Mouse (Mus musculus) small intestine, adult 2 months (tissue): ENCODE data around the gene Cma2. TPM values are rescaled to one million over a fixed set of nuclear protein-coding genes. Genes with fewer than 3 reads are reported as not detected.

Source experiments
- H3K27ac ChIP-seq: fragments of 200-500 bp; 2 replicates; pipeline ENCODE4 v1.5.1; 2012; ENCODE audit warnings: low read depth, low read length, control low read depth, inconsistent platforms; ENCODE audit not compliant: insufficient read depth
- H3K27me3 ChIP-seq: fragments of 200-500 bp; 2 replicates; pipeline ENCODE4 v1.6.1; 2012; ENCODE audit warnings: mild to moderate bottlenecking, moderate library complexity, low read length, inconsistent platforms; ENCODE audit not compliant: control insufficient read depth, insufficient read depth
- H3K36me3 ChIP-seq: fragments of 200-500 bp; 2 replicates; pipeline ENCODE4 v1.6.1; 2012; ENCODE audit warnings: mild to moderate bottlenecking, low read length, control low read depth, inconsistent platforms; ENCODE audit not compliant: control insufficient read depth, insufficient read depth
- H3K4me1 ChIP-seq: fragments of 200-500 bp; 2 replicates; pipeline ENCODE4 v1.6.1; 2012; ENCODE audit warnings: low read length, inconsistent platforms, mixed read lengths; ENCODE audit not compliant: control insufficient read depth, insufficient read depth, insufficient read length
- H3K4me3 ChIP-seq: fragments of 200-500 bp; 2 replicates; pipeline ENCODE4 v1.5.1; 2012; ENCODE audit warnings: low read depth, mild to moderate bottlenecking, control low read depth, inconsistent platforms, low read length, moderate library complexity
- CTCF ChIP-seq: fragments of 200-500 bp; IDR thresholded peaks from 2 replicates; pipeline ENCODE4 v1.5.1; 2012; ENCODE audit warnings: low read depth, mild to moderate bottlenecking, control low read depth, inconsistent platforms, low read length, moderate library complexity, mixed read lengths; ENCODE audit not compliant: insufficient replicate concordance, insufficient read length; ENCODE audit errors: extremely low read depth
- POLR2A ChIP-seq: fragments of 200-500 bp; IDR thresholded peaks from 2 replicates; pipeline ENCODE4 v1.6.1; 2012; ENCODE audit warnings: low read depth, mild to moderate bottlenecking, control low read depth, inconsistent platforms, low read length, moderate library complexity
- WGBS: fragments of 180-500 bp; shearing (Covaris S2); methylation state at CpG from one replicate; pipeline ENCODE4 v1.1.7; 2018; 5-methylcytosine and 5-hydroxymethylcytosine counted together
- polyA plus RNA-seq: library from polyadenylated mRNA; depleted of rRNA; stranded (reverse); fragments of >200 nt; gene quantifications from 2 replicates; pipeline ENCODE4 v1.2.3, GENCODE M21; 2012; rRNA removed

The Cma2 gene
- polyA plus RNA-seq: 0.86 TPM in 1 of 2 replicates, not detected in the other

GRCm38 (mm10) chr14:55950346-55951030, at the start of gene Cma2:
Gene Cma2 (plus strand): TSS chr14:55950980.
- 69% methylated on average over 6 of the region's 6 CpGs for WGBS
- H3K4me3 ChIP-seq: no peak within 1 kb of the TSS

GRCm38 (mm10) chr14:55905518-55905917, 45.3 kb upstream of the Cma2 start:
- no peak overlapping the region for H3K27ac ChIP-seq
- H3K27me3 ChIP-seq: no peaks in the 10 kb centered on the region; the same call in 1 of the 2 replicates
- 7% methylated on average over 1 of the region's 1 CpGs for WGBS
- TF ChIP-seq POLR2A: no peak
- no peak for TF ChIP-seq CTCF
- peaks cover 3% of the 10 kb centered on the region; the same call in 1 of the 2 replicates for H3K4me1 ChIP-seq
- no peak overlapping the region for H3K4me3 ChIP-seq
- no peaks in the 10 kb centered on the region for H3K36me3 ChIP-seq

More at GRCm38 (mm10) chr14:55950346-55951030, at the start of gene Cma2:
- peaks cover 5% of the 10 kb centered on the region; the same call in 1 of the 2 replicates for H3K27me3 ChIP-seq
- H3K4me1 ChIP-seq: no peaks in the 10 kb centered on the region
- no peak within 1 kb of the TSS for H3K27ac ChIP-seq
- H3K36me3 ChIP-seq: no peaks in the 10 kb centered on the region
- no peak for TF ChIP-seq POLR2A
- no peak for TF ChIP-seq CTCF

GRCm38 (mm10) chr14:55913406-55913805, 37.4 kb upstream of the Cma2 start:
- TF ChIP-seq CTCF (no peak), POLR2A (no peak)
- Histone ChIP-seq H3K36me3 (no peaks in the 10 kb centered on the region), H3K4me3 (no peak overlapping the region), H3K4me1 (no peaks in the 10 kb centered on the region), H3K27ac (no peak overlapping the region), H3K27me3 (no peaks in the 10 kb centered on the region)
- 47% methylated on average over 4 of the region's 4 CpGs for WGBS

GRCm38 (mm10) chr14:55918240-55919082, 32.3 kb upstream of the Cma2 start:
- TF ChIP-seq POLR2A: no peak
- peak; percentile 1; the same call in 1 of the 2 replicates for TF ChIP-seq CTCF
- no peaks in the 10 kb centered on the region for H3K36me3 ChIP-seq
- H3K4me1 ChIP-seq: no peaks in the 10 kb centered on the region
- 18% methylated on average over 14 of the region's 14 CpGs for WGBS
- no peaks in the 10 kb centered on the region for H3K27me3 ChIP-seq
- no peak overlapping the region for H3K27ac ChIP-seq
- no peak overlapping the region for H3K4me3 ChIP-seq

GRCm38 (mm10) chr14:55922475-55923232, 28.1 kb upstream of the Cma2 start:
- Histone ChIP-seq H3K4me1 (no peaks in the 10 kb centered on the region), H3K27ac (no peak overlapping the region), H3K4me3 (no peak overlapping the region), H3K27me3 (no peaks in the 10 kb centered on the region), H3K36me3 (no peaks in the 10 kb centered on the region)
- TF ChIP-seq CTCF (no peak), POLR2A (no peak)
- 26% methylated on average over 7 of the region's 7 CpGs for WGBS

- TF ChIP-seq POLR2A (no peak), CTCF (no peak)
- Histone ChIP-seq H3K27me3 (no peaks in the 10 kb centered on the region), H3K27ac (no peak overlapping the region), H3K4me3 (no peak overlapping the region), H3K36me3 (no peaks in the 10 kb centered on the region), H3K4me1 (no peaks in the 10 kb centered on the region)
- WGBS: 74% methylated on average over 4 of the region's 4 CpGs
These were observed 23.9 kb upstream of the Cma2 start for GRCm38 (mm10) chr14:55926847-55927246.
